Mouse (Mus musculus) bone marrow, adult 2 months (tissue): ENCODE measurements around the gene Acsm5.

Experiments used
- CTCF ChIP-seq: fragments of 200-500 bp; IDR thresholded peaks from 2 replicates; pipeline ENCODE4 v1.5.1; 2011; ENCODE audit warnings: low read length, control low read depth; ENCODE audit not compliant: control insufficient read depth, insufficient read depth
- POLR2A ChIP-seq: fragments of 200-500 bp; IDR thresholded peaks from 2 replicates; pipeline ENCODE4 v1.6.1; 2011; ENCODE audit warnings: low read depth, mild to moderate bottlenecking, control low read depth, low read length, borderline replicate concordance; ENCODE audit not compliant: control insufficient read depth

DNA sequence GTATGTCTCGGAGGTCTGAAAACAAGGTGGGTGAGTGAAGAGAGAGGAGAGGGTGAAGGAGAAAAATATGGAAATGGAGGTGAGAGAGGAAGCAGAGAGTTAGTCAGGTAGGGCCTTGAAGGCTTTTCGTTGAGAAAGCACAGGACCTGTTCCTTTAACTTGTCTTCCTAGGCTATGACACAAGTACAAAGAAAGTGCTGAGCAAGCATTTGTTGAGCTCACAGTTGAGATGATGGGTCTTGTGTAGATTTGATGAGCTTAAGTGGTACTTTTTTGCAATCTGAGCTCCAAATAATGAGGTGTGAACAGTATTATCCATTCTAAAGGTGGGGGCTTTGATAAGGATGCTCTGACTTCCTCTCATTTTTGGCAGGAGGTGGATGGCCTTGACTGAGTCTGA, 15.1 kb downstream of the Acsm5 start:
- TF ChIP-seq POLR2A (no peak), CTCF (no peak)
